Mouse (Mus musculus) liver, adult 2 months (tissue): Measurements from ENCODE around the gene Slc7a14.
"Not testable (repeated sequence)": the region's sequence is repeated elsewhere in the genome, so short reads cannot be mapped to it uniquely, and the experiment has no call there.

ENCODE experiments used
- CTCF ChIP-seq: fragments of 200-500 bp; IDR thresholded peaks from 2 replicates; pipeline ENCODE4 v1.5.1; 2011; ENCODE audit warnings: low read depth, low read length, control low read depth
- POLR2A ChIP-seq: fragments of 200-500 bp; IDR thresholded peaks from 2 replicates; pipeline ENCODE4 v1.6.1; 2011; ENCODE audit warnings: low read length, control low read depth; ENCODE audit not compliant: insufficient read depth; ENCODE audit errors: extremely low read depth

DNA sequence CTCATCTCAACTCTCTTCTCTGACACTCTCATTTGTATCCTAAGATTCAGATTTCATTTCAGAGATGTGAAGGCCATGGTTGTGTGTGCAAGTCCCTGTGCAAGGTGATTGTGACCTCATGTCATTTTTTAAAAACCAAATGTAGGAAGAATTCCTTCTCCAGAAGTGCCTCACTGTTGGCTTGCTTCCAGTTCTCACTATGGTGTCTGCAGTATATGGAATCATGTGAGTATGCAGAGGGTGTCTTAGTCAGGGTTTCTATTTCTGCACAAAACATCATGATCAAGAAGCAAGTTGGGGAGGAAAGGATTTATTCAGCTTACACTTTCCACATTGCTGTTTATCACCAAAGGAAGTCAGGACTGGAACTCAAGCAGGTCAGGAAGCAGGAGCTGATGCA, 36.9 kb downstream of the Slc7a14 start:
- TF ChIP-seq POLR2A, CTCF: not testable (repeated sequence)
